Mouse (Mus musculus) cerebellum, adult 2 months (tissue): Measurements from ENCODE around the gene BC035044.

Experiments
- CTCF ChIP-seq: fragments of 200-500 bp; IDR thresholded peaks from 2 replicates; pipeline ENCODE4 v1.5.1; 2011; ENCODE audit warnings: low read depth, mild to moderate bottlenecking, control low read depth, low read length, moderate library complexity, borderline replicate concordance; ENCODE audit not compliant: insufficient read depth
- POLR2A ChIP-seq: fragments of 200-500 bp; IDR thresholded peaks from 2 replicates; pipeline ENCODE4 v1.6.1; 2011; ENCODE audit warnings: low read length, control low read depth, borderline replicate concordance; ENCODE audit not compliant: insufficient read depth

DNA sequence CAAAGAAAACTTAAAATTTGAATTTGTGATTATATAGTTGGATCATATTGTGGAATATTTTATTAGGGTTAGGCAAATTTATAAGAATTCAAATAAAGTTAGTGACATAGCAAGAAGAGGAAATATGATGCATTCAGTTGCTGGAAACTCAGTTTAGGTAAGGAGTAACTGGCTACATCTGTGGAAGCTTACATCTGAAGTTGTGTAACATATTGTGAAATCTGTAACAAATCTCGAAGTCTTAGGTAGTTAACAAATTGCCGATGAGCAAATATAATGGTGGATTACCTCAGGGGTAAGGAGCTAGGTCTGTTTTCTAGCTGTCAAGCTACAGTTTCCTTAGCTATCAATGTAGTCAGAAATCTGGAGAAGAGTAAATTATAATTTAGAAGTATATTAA, 26.4 kb upstream of the BC035044 start:
- no peak for TF ChIP-seq CTCF
- no peak for TF ChIP-seq POLR2A
